Mouse (Mus musculus) midbrain, postnatal 0 days (tissue): ENCODE data around the gene Marco. TPM values are rescaled to one million over a fixed set of nuclear protein-coding genes. Genes with fewer than 3 reads are reported as not detected.

Experiments
- ATAC-seq: fragments of 200-750 bp; cut with Nextera tagmentation; 2 replicates; pipeline ENCODE4 v1.8.0; 2017; ENCODE audit warnings: moderate number of reproducible peaks, mild to moderate bottlenecking, moderate TSS enrichment, moderate library complexity; ENCODE audit not compliant: low FRiP score
- DNase-seq: peaks from one replicate; pipeline ENCODE4 v3.0.0-alpha.2; 2015; ENCODE audit warnings: low spot score
- H3K27ac ChIP-seq: fragments of 300-500 bp; sonication (generic); 2 replicates; pipeline ENCODE4 v1.5.1; 2014; ENCODE audit warnings: low read depth, mild to moderate bottlenecking, low read length, mixed read lengths
- H3K27me3 ChIP-seq: fragments of 300-500 bp; sonication (generic); 2 replicates; pipeline ENCODE4 v1.6.1; 2014; ENCODE audit warnings: low read length, control low read depth, mixed read lengths; ENCODE audit not compliant: insufficient read depth
- H3K36me3 ChIP-seq: fragments of 300-500 bp; sonication (generic); 2 replicates; pipeline ENCODE4 v1.6.1; 2014; ENCODE audit warnings: low read length, control low read depth, mixed read lengths; ENCODE audit not compliant: insufficient read depth
- H3K4me1 ChIP-seq: fragments of 300-500 bp; sonication (generic); 2 replicates; pipeline ENCODE4 v1.6.1; 2014; ENCODE audit warnings: mild to moderate bottlenecking, control low read depth, antibody characterized with exemption, low read length, mixed read lengths; ENCODE audit not compliant: insufficient read depth
- H3K4me2 ChIP-seq: fragments of 300-500 bp; sonication (generic); 2 replicates; pipeline ENCODE4 v1.6.1; 2014; ENCODE audit warnings: low read depth, mild to moderate bottlenecking, low read length, mixed read lengths; ENCODE audit not compliant: poor library complexity, severe bottlenecking
- H3K4me3 ChIP-seq: fragments of 300-500 bp; sonication (generic); 2 replicates; pipeline ENCODE4 v1.5.1; 2014; ENCODE audit warnings: low read depth, mild to moderate bottlenecking, low read length, moderate library complexity
- H3K9ac ChIP-seq: fragments of 300-500 bp; sonication (generic); replicated peaks from 2 replicates; pipeline ENCODE4 v1.6.1; 2014; ENCODE audit warnings: mild to moderate bottlenecking, low read length, moderate library complexity, mixed read lengths; ENCODE audit not compliant: poor library complexity, severe bottlenecking
- H3K9me3 ChIP-seq: fragments of 300-500 bp; sonication (generic); 2 replicates; pipeline ENCODE4 v1.6.1; 2016; ENCODE audit warnings: low read length, control low read depth
- CTCF ChIP-seq: IDR thresholded peaks from 2 replicates; pipeline ENCODE4 v1.5.1; 2016; ENCODE audit warnings: antibody characterized with exemption, mild to moderate bottlenecking
- WGBS: fragments of 180-500 bp; shearing (Covaris S2); extraction: QIAGEN DNeasy Blood & Tissue Kit; methylation state at CpG from one replicate; pipeline ENCODE4 v1.1.7; 2014; 5-methylcytosine and 5-hydroxymethylcytosine counted together
- polyA plus RNA-seq: library from polyadenylated mRNA; unstranded; fragments of >200 nt; fragmentation: Nextera tagmentation; extraction: Ambion mirVana; gene quantifications from 2 replicates; pipeline ENCODE4 v1.2.1, GENCODE M21; 2015
- total RNA-seq: library from RNA; depleted of rRNA; stranded (reverse); fragments of >200 nt; gene quantifications from 2 replicates; pipeline ENCODE4 v1.2.3, GENCODE M21; 2014; rRNA removed

Marco gene
- total and polyA plus RNA-seq, 2 experiments from 2014 or later: 0.11 TPM; not detected in 1

GRCm38 (mm10) chr1:120435591-120435990 is 69.2 kb downstream of the Marco start:
- H3K4me2 ChIP-seq: no peak overlapping the region
- DNase-seq: no peak
- ATAC-seq: no peak
- no peaks in the 10 kb centered on the region for H3K36me3 ChIP-seq
- no peaks in the 10 kb centered on the region for H3K4me1 ChIP-seq
- 90% methylated on average over 5 of the region's 5 CpGs for WGBS
- H3K9me3 ChIP-seq: no peaks in the 10 kb centered on the region
- TF ChIP-seq CTCF: no peak
- H3K4me3 ChIP-seq: no peak overlapping the region
- no peaks in the 10 kb centered on the region for H3K27me3 ChIP-seq
- H3K27ac ChIP-seq: no peak overlapping the region
- no peak overlapping the region for H3K9ac ChIP-seq

- H3K4me1 ChIP-seq: no peaks in the 10 kb centered on the region
- H3K4me3 ChIP-seq: no peak overlapping the region
- no peak overlapping the region for H3K27ac ChIP-seq
- WGBS: 84% methylated on average over 5 of the region's 5 CpGs
- TF ChIP-seq CTCF: no peak
- H3K9me3 ChIP-seq: no peaks in the 10 kb centered on the region
- H3K9ac ChIP-seq: no peak overlapping the region
- DNase-seq: no peak
- H3K4me2 ChIP-seq: no peak overlapping the region
- no peak for ATAC-seq
- H3K36me3 ChIP-seq: no peaks in the 10 kb centered on the region
- H3K27me3 ChIP-seq: no peaks in the 10 kb centered on the region
These were observed 74.7 kb downstream of the Marco start for GRCm38 (mm10) chr1:120430171-120430570.

- Histone ChIP-seq H3K27me3 (no peaks in the 10 kb centered on the region), H3K36me3 (no peaks in the 10 kb centered on the region), H3K9me3 (no peaks in the 10 kb centered on the region), H3K4me1 (no peaks in the 10 kb centered on the region), H3K4me2 (no peak overlapping the region), H3K4me3 (no peak overlapping the region), H3K27ac (no peak overlapping the region), H3K9ac (no peak overlapping the region)
- TF ChIP-seq CTCF: no peak
- 72% methylated on average over 8 of the region's 8 CpGs for WGBS
- DNase-seq: no peak
- ATAC-seq: no peak
These were observed 79.2 kb downstream of the Marco start for GRCm38 (mm10) chr1:120425587-120425986.

Other genes with a start within 250 kb of the Marco start
- gene Steap3, start 232.3 kb downstream of the Marco start, total RNA-seq: 3.7 and 5.5 TPM in 2 replicates
- gene Steap3, start 232.3 kb downstream of the Marco start, polyA plus RNA-seq: 5.4 and 5.9 TPM in 2 replicates
- gene C1ql2, start 164.4 kb downstream of the Marco start, total RNA-seq: 27.2 and 31.0 TPM in 2 replicates
- gene C1ql2, start 164.4 kb downstream of the Marco start, polyA plus RNA-seq: 24.1 and 26.7 TPM in 2 replicates
- 32.8 and 40.8 TPM in 2 replicates for gene En1, start 97.4 kb upstream of the Marco start, total RNA-seq
- gene En1, start 97.4 kb upstream of the Marco start, polyA plus RNA-seq: 9.2 and 10.1 TPM in 2 replicates